Mouse (Mus musculus) thymus, adult 2 months (tissue): ENCODE data around the gene Scyl2. TPM values are rescaled to one million over a fixed set of nuclear protein-coding genes. Genes with fewer than 3 reads are reported as not detected.
"Not testable (repeated sequence)": the region's sequence is repeated elsewhere in the genome, so short reads cannot be mapped to it uniquely, and the experiment has no call there.

Experiments used
- DNase-seq: peaks from one replicate; pipeline ENCODE4 v3.0.0; 2021
- H3K27ac ChIP-seq: fragments of 200-500 bp; 2 replicates; pipeline ENCODE4 v1.5.1; 2012; ENCODE audit warnings: low read length, control low read depth; ENCODE audit not compliant: control insufficient read depth, insufficient read depth
- H3K27me3 ChIP-seq: fragments of 200-500 bp; 2 replicates; pipeline ENCODE4 v1.6.1; 2012; ENCODE audit warnings: mild to moderate bottlenecking, low read length, moderate library complexity, mixed read lengths; ENCODE audit not compliant: control insufficient read depth, insufficient read depth
- H3K36me3 ChIP-seq: fragments of 200-500 bp; 2 replicates; pipeline ENCODE4 v1.6.1; 2012; ENCODE audit warnings: mild to moderate bottlenecking, low read length, moderate library complexity; ENCODE audit not compliant: control insufficient read depth, insufficient read depth
- H3K4me1 ChIP-seq: fragments of 200-500 bp; replicated peaks from 2 replicates; pipeline ENCODE4 v1.6.1; 2012; ENCODE audit warnings: low read length; ENCODE audit not compliant: control insufficient read depth, insufficient read depth
- H3K4me3 ChIP-seq: fragments of 200-500 bp; 2 replicates; pipeline ENCODE4 v1.5.1; 2012; ENCODE audit warnings: mild to moderate bottlenecking, low read length, control low read depth, moderate library complexity; ENCODE audit not compliant: control insufficient read depth, insufficient read depth
- CTCF ChIP-seq: fragments of 200-500 bp; IDR thresholded peaks from 2 replicates; pipeline ENCODE4 v1.5.1; 2012; ENCODE audit warnings: mild to moderate bottlenecking, control low read depth, low read length, moderate library complexity, borderline replicate concordance; ENCODE audit not compliant: control insufficient read depth, poor library complexity, insufficient read depth; ENCODE audit errors: extremely low read depth
- POLR2A ChIP-seq: fragments of 200-500 bp; IDR thresholded peaks from 2 replicates; pipeline ENCODE4 v1.6.1; 2012; ENCODE audit warnings: mild to moderate bottlenecking, low read length, control low read depth, moderate library complexity; ENCODE audit not compliant: control insufficient read depth, poor library complexity, insufficient read depth; ENCODE audit errors: extremely low read depth
- WGBS: fragments of 180-500 bp; shearing (Covaris S2); methylation state at CpG from one replicate; pipeline ENCODE4 v1.1.7; 2018; 5-methylcytosine and 5-hydroxymethylcytosine counted together
- polyA plus RNA-seq: library from polyadenylated mRNA; depleted of rRNA; stranded (reverse); fragments of >200 nt; gene quantifications from 2 replicates; pipeline ENCODE4 v1.2.3, GENCODE M21; 2012

The Scyl2 gene
- polyA plus RNA-seq, 1 experiment: 23.1 TPM

- Histone ChIP-seq H3K36me3 (peaks cover 9% of the 10 kb centered on the region; the same call in 1 of the 2 replicates), H3K27me3 (no peaks in the 10 kb centered on the region), H3K4me1 (no peaks in the 10 kb centered on the region), H3K4me3 (no peak overlapping the region), H3K27ac (no peak overlapping the region)
- TF ChIP-seq CTCF: no peak
- no peak for TF ChIP-seq POLR2A
- DNase-seq: no peak
Measured at GRCm38 (mm10) chr10:89720252-89720651, 34.2 kb upstream of the Scyl2 start.

GRCm38 (mm10) chr10:89714910-89715309, 28.8 kb upstream of the Scyl2 start:
- WGBS: 88% methylated on average over 10 of the region's 10 CpGs
- peaks cover 11% of the 10 kb centered on the region for H3K36me3 ChIP-seq
- no peak overlapping the region for H3K27ac ChIP-seq
- H3K4me3 ChIP-seq: no peak overlapping the region
- no peaks in the 10 kb centered on the region for H3K4me1 ChIP-seq
- no peaks in the 10 kb centered on the region for H3K27me3 ChIP-seq
- TF ChIP-seq POLR2A (no peak), CTCF (no peak)
- no peak for DNase-seq

GRCm38 (mm10) chr10:89708720-89709119, 22.6 kb upstream of the Scyl2 start:
- peaks cover 3% of the 10 kb centered on the region; the same call in 1 of the 2 replicates for H3K4me1 ChIP-seq
- DNase-seq: no peak
- no peaks in the 10 kb centered on the region for H3K27me3 ChIP-seq
- H3K36me3 ChIP-seq: peaks cover 6% of the 10 kb centered on the region
- TF ChIP-seq POLR2A (no peak), CTCF (no peak)
- 44% methylated on average over 10 of the region's 10 CpGs for WGBS
- H3K4me3 ChIP-seq: no peak overlapping the region
- no peak overlapping the region for H3K27ac ChIP-seq

GRCm38 (mm10) chr10:89707397-89707796, 21.3 kb upstream of the Scyl2 start:
- Histone ChIP-seq H3K4me3 (no peak overlapping the region), H3K36me3 (no peaks in the 10 kb centered on the region), H3K27me3 (no peaks in the 10 kb centered on the region), H3K27ac (no peak overlapping the region), H3K4me1 (peaks cover 8% of the 10 kb centered on the region)
- TF ChIP-seq CTCF: no peak
- no peak for TF ChIP-seq POLR2A
- whole genome bisulfite sequencing: 93% methylated on average over 3 of the region's 3 CpGs
- no peak for DNase-seq

- Histone ChIP-seq H3K4me1 (peaks cover 5% of the 10 kb centered on the region), H3K27me3 (no peaks in the 10 kb centered on the region), H3K27ac (no peak overlapping the region; the same call in 1 of the 2 replicates), H3K36me3 (no peaks in the 10 kb centered on the region), H3K4me3 (no peak overlapping the region)
- TF ChIP-seq POLR2A (no peak), CTCF (no peak)
- 22% methylated on average over 5 of the region's 5 CpGs for WGBS
- DNase-seq: peak; percentile 32
Measured at GRCm38 (mm10) chr10:89703042-89703441, 17.0 kb upstream of the Scyl2 start.

GRCm38 (mm10) chr10:89697956-89698355, 11.9 kb upstream of the Scyl2 start:
- Histone ChIP-seq H3K36me3 (no peaks in the 10 kb centered on the region), H3K27ac (no peak overlapping the region), H3K27me3 (no peaks in the 10 kb centered on the region), H3K4me3 (no peak overlapping the region), H3K4me1 (peaks cover 4% of the 10 kb centered on the region; the same call in 1 of the 2 replicates)
- WGBS: 92% methylated on average over 3 of the region's 3 CpGs
- TF ChIP-seq CTCF (no peak), POLR2A (no peak)
- no peak for DNase-seq

GRCm38 (mm10) chr10:89696270-89696669, 10.2 kb upstream of the Scyl2 start:
- not testable (repeated sequence) for H3K27me3 ChIP-seq, H3K4me3 ChIP-seq, H3K4me1 ChIP-seq, DNase-seq, H3K36me3 ChIP-seq, H3K27ac ChIP-seq
- WGBS: 86% methylated on average over 2 of the region's 2 CpGs
